Mouse (Mus musculus) megakaryocyte progenitor cell, adult 5-6 weeks (primary cell): ENCODE measurements at regions not wholly inside any gene's neighbourhood (a gene's known extent, or its start where the extent isn't known, plus 50 kb on each side); places are given as distances from the start of the nearest gene placed in this dataset.
A peak's percentile ranks its signal among the peaks of the same experiment; 100 is the strongest.

ENCODE experiments used
- ATAC-seq: replicated peaks from 2 replicates; pipeline ENCODE4 v1.8.0; 2016; ENCODE audit warnings: mild to moderate bottlenecking, moderate TSS enrichment, inconsistent platforms; ENCODE audit not compliant: poor library complexity

DNA sequence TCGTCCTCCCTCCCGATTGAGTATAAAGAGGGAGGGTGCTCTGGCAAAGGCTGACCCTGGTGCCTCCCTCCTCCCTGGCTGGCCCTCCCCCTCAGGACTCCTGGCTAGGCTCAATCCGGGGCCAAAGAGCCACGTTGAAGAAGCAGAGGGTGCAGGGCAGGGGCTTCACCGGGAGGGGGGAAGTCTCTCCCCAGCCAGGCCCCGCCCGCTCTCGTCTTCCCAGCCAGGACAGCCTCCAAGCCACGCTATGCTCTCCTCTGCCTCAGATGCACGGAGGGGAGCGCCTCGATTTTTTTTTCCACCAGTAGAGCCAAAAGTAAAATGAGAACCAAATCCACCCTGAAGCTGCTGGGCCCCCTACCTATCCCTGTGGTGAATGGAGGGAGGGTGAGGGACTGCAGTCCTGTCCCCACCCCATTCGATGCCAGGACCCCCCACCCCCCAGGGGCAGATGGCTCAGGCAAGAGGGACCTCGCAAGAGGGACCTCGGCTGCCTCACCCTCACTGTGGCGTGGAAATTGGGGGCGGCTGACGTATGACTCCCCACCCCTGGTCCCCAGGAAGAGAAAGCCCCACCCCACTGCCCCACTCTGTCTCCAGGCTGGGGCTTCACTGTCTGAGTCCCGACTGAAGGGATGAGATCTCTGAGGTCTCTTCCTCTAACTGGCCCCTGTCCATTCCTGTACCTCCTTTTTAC lies 53.2 kb upstream of the Col1a1 start:
- no peak for ATAC-seq

DNA sequence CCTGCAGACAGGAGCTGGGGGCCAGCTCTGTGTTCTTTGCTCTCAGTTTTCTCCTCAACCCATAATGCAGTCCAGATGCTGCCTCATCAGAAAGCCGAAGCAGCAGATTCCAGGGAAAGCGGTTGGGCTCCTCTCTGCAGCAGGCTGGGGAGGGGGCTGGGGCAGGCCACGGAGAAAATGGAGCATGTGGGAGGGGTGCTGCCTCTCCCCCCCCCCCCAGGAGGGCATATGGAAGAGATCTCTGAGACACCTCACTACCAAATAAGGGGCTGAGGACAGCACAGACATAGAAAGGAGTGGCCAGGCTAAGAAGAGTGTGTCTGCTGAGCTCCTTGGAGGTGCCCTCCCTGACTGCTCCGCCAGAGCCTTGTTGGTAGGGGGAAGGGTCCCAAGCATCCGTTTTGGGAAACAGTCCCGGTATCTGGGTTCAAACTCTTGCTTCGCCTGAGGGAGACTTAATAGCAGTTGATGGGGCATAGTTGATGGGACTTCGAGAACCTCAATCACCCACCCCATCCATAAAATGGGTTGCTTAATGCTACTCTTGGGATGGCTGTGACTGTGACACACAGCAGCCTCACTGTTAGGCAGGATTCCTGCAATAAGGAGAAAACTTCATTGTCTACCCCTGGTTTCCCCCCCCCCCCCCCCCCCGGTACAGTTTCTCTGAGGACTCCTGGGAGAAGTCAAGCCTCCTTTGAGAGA lies 53.9 kb upstream of the Col1a1 start:
- ATAC-seq = no peak

DNA sequence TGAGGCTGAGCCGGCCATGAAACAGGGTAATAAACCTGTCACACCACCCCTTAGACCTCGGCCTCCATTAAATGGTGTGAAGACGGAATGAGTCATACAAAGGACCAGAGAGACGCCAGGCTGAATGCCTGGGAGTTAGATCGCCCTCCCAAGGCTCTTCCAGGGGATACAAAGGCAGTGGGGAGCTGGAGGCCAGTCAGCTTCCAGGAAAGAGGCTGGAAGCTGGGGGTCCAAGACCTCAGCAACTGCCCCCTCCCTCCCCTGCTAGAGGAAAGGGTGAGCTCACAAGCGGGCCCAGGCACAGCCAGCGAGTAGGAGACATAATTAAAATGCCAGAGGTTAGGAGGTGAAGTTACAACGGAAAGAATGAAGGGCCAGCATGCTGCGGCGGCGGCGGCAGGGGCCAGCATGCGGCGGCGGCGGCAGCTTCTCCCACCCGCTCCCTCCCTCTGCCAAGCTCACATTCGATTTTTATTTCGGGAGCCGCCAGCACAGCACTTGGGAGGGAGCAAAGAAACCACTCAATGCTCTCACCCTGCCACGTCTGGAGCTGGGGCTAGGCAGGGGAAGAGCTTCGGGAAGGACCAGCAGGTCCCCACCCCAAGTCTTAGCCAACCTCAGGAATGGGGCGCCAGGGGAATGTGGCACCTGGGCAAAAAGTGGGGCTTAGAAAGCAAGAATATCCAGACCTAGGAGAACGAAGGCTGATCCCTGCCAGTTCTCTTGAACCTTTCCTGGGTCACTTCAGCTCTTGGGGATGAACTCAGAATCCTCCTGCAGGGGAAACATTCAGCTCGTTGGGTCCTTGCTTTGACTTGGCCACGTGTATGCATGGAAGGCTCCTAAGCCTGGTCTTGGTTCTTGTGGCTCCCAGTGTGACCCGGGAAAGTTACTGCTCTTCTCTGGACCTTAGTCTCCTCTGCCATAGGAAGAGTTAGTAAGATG lies 54.9 kb upstream of the Col1a1 start:
- no peak for ATAC-seq

DNA sequence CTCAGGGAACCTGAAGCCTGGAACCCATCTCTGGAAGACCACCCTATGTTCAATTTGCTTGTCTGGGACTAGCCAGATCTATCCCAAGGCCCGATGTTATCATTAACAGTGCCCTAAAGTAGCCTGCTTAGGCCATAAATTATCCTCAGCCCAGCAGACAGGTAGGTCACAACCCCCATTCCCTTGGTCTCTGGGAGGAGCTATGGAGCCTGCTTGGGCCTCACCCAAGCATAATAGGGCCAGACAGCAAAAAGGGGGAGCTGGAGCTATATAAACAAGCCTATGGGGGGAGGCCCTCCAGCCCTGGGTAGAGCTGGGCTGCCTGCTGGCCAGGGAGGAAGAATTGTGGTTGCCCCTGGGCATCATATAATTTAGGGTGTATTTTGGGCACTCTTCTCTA lies 59.3 kb upstream of the Col1a1 start:
- no peak for ATAC-seq

DNA sequence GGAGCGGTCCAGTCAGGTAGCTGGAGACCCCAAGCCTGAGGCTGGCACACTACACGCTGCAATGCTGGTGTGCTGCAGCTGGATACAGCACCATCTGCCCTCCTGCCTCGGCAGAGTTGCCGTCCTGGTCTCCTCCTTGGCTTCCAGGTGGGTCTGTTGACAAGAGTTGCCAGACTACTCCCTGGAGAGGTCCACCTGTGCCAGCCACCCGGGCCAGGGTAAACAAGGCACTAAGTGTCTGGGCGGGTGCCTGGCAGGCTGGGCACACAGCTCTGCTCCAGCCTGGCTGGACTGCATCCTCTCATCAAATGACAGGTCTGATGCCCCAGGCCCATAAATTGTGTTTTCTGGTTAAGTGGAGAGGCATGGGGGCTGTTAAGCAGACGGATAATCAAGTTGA lies 61.0 kb upstream of the Col1a1 start:
- ATAC-seq = no peak

DNA sequence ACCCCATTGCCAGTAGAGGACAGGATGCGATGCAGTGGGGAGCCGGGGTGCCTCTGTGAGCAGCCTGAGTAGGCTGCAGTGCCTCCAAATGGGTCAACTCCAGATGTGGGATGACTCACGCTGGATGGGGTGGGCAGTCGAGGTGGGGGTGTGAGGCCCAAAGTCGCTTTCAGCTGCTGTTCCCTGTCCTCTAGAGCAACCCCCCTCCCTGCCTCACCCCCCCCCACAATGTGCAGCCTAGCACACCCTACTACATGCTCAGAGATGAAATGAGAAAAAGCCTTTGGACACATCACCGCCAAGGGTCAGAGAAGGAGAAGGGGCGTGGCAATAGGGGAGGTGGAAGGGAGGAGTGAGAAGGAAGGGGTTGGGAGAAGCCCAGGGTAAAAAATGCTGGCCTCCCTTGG lies 61.9 kb upstream of the Col1a1 start:
- ATAC-seq = no peak

DNA sequence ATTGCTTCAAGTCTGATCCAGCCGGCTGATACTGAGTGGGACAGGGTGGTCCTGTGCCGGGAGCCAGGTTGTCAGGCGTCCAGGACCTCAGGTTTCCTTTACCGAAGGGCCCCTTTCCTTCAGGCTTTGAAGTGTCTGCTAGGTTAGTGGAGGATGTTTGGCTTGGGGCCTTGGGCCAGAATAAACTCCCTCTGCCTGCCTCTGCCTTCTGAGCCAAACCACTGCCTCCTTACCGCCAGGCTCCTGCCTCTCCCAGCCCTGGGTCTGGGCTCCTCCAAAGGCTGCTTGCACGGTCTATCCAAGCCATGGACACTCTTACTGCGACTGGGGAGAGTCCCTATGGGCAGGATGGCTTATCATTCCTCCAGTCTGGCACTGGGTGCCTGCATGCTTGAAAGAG lies 62.3 kb upstream of the Col1a1 start:
- no peak for ATAC-seq

DNA sequence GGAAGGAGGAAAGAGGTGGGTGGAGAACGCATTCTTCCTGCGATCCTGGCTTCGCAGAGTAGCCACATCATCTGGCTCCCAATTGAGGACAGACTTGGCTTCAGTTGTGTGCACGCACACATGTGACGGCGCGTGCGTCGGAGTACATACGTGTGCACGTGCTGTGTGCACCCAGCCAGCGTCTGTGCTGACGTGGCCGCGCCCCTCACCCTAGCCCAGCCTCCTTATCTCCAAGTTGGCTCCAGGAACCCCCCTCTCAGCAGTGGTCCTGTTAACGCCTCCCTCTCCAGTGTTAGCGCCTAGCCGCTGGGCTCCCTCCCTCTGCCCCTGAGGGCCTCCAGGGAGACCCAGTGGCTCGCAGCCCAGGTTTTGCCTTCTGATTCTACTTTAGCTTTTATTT lies 63.1 kb upstream of the Col1a1 start:
- no peak for ATAC-seq

DNA sequence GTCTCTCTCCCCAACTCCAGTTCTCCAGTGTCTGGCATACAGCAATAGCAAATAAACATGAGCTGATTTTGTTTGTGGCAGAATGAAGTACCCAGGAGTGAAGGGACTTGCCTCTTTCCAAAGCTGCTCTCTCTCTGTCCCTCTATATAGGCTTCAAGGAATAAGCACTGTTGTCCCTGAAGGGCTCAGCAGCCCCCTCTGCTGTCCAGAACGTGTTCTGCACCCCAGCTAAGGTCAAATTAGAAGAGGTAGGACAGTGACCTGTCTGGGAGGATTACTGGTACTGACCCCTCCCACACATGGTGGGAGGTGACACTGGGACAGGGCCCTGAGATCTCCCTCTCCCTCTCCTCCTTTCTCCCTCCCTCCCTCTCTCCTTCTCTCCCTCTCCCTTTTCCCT lies 65.7 kb upstream of the Col1a1 start:
- ATAC-seq = peak; percentile 88

DNA sequence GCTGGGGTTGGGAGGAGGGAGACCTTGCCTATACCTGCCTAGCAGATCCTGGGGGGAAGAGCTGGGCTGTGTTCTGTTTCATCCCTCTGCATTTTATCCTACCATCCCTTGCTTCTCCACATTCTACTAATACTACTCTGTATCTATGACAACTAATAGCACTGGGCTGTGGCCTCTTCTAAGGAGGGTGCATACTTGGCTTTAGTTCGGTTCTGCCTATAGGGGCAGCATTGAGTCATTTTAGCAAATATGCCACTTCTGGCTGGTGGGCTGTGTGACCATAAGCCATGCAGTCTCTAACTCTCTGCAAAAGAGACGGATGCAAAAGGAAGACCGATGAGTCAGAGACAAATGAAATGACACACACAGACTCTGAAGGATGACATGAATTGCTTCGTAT lies 66.2 kb upstream of the Col1a1 start:
- ATAC-seq = peak; percentile 66

DNA sequence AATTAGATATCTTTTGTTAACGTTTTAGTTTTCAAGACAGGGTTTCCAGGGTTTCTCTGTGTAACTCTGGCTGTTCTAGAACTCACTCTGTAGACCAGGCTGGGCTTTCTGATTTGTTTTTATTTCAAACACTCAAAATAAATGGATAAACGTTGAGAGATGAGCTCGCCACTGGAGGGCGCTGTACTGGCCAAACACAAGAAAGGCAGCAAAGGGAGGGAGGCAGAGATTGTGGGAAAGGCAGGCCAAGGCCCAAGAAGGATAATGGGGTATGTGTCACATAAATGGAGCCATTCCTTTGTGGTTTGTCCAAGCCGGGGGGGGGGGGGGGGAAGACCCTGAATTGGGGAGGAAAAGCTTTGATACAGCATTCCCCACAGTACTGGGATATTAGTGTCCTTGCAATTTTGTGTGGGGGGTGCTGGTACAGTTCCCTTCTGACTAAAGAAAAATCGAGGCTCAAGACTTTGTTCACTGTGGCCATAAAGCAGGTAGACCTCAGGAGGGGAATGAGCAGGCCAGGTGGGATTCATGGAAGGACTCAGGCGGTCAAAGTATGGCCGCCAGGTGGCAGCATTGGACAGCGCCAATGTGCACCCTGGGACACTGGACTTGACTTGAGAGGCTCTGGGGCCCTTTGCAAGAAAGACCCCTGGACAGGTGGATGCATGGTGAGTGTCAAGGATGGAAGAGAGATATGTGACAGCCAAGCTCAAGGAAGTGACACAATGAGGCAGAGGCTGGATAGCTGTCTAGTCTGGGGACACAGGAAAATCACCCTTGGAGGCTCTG lies 69.7 kb upstream of the Col1a1 start:
- ATAC-seq = peak; percentile 70

DNA sequence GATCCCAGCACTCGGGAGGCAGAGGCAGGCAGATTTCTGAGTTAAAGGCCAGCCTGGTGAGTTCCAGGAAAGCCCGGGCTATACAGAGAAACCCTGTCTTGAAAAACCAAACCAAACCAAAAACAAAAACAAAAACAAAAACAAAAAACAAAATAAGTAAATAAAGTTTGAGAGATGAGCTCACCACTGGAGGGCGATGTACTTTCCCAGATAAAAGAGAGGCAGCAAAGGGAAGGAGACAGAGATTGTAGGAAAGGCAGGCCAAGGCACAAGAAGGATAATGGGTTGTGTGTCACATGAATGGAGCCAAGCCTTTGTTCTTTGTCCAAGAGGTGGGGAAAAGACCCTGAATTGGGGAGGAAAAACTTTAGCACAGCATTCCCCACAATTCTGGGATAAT lies 67.6 kb upstream of the Tmem92 start:
- ATAC-seq = no peak

DNA sequence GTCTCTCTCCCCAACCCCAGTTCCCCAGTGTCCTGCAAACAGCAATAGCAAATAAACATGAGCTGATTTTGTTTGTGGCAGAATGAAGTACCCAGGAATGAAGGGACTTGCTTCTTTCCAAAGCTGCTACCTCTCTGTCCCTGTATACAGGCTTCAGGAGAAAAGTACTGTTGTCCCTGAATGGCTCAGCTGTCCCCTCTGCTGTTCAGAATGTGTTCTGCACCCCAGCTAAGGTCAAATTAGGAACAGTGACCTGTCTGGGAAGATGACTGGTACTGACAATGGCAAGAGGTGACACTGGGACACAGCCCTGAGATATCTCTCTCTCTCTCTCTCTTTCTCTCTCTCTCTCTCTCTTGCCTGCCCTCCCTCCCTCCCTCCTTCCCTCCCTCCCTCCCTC lies 56.6 kb upstream of the Tmem92 start:
- 0 out of 2 replicates have a peak, but pooled peaks have one; percentile 50 for ATAC-seq

DNA sequence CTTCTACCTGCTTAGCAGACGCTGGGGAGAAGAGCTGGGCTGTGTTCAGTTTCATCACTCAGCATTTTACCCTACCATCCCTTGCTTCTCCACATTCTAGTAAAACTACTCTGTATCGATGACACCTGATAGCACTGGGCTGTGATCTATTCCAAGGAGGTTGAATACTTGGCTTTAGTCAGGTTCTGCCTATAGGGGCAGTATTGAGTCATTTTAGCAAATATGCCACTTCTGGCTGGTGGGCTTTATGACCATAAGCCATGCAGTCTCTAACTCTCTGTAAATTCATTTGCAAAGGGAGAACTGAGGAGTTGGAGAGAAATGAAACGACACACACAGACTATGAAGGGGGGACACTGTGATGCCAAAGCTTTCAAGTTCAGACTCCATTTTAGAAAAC lies 55.6 kb upstream of the Tmem92 start:
- ATAC-seq = 0 out of 2 replicates have a peak, but pooled peaks have one; percentile 42

DNA sequence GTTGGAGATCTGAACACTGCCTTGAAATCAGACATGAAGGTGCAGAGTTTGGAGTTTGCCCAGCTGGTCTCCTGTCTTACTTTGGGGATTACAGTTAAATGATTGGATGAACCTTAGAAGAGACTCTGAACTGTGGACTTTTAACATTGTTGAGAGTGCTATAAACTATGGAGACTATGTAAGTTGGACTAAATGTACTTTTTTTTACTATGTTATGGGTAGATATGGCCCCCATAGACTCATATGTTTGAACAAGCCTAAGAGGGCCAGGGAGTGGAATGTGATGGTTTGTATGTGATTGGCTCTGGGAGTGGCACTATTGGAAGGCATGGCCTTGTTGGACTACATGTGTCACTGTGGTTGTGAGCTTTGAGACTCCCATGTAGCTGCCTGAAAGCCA lies 53.8 kb upstream of the Tmem92 start:
- ATAC-seq = no peak

DNA sequence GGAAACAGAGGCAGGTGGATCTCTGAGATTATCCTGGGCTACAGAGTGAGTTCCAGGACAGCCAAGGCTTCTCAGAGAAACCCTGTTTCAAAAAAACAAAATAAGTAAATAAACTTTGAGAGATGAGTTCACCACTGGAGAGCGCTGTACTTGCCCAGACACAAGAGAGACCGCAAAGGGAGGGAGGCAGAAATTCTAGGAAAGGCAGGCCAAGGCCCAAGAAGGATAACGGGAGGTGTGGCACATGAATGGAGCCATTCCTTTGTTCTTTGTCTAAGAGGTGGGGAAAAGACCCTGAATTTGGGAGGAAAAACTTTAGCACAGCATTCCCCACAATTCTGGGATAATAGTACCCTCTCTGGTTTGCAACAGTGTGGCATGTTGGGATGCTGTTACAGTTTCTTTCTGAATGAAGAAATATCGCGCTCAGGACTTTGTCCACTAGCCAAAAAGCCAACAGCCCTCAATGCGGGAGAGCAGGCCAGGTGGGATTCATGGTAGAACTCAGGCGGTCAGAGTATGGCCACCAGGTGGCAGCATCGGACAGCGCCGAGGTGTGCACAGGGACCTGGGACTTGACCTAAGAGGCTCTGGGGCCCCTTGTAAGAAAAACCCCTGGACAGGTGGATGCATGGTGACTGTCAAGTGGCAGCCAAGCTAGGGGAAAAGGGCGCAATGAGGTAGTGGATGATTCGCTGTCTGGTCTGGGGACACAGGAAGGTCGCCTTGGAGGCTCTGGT lies 49.9 kb upstream of the Tmem92 start:
- peak; percentile 87 for ATAC-seq
